Mouse (Mus musculus) erythroid progenitor cell, adult 5-6 weeks (primary cell): Measurements from ENCODE around the gene Ubl3. TPM values are rescaled to one million over a fixed set of nuclear protein-coding genes. Genes with fewer than 3 reads are reported as not detected.

Experiments
- ATAC-seq: replicated peaks from 2 replicates; pipeline ENCODE4 v1.8.0; 2016; ENCODE audit warnings: moderate number of reproducible peaks, mild to moderate bottlenecking, moderate TSS enrichment, inconsistent platforms; ENCODE audit not compliant: poor library complexity, low FRiP score, severe bottlenecking
- total RNA-seq, 2 experiments: library from RNA; stranded (forward) in 1 of 2; stranded (reverse) in 1 of 2; fragments of 150-400 nt in 1 of 2; fragments of 186-747, 209-891 nt in 1 of 2; gene quantifications; 2 replicates each; pipeline versions ENCODE4 v1.2.3 to v1.2.4; 2015 to 2017; ENCODE audit warnings: low replicate concordance in 2 of 2

Gene Ubl3
- total RNA-seq, 2 experiments from 2014 or later, result 13.4 to 21.3 TPM

- no peak for ATAC-seq
These were observed 62.2 kb downstream of the Ubl3 start for GRCm38 (mm10) chr5:148490391-148490790.

DNA sequence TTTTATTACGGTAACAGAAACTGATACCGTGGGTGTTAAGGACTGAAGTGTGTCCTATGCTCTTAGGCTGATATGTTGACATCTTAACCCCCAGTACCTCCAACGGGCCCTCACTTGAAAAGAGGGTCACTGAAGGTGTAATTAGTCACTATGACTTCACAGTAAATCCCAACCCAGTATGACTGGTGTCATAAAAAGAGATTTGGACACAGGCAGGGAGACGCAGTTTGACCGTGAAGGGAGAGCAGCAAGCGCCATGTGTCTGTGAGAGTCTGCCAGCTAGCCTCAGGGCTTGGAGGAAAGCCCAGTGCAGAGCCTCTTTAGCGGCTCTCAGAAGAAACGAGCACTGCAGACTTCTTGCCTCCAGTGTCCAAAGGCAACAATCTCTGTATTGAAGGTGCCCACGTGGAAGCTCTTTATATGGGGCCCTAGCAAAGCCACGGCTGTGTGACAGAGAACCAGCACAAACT, 62.8 kb downstream of the Ubl3 start:
- no peak for ATAC-seq

- no peak for ATAC-seq
These were observed 63.5 kb downstream of the Ubl3 start for GRCm38 (mm10) chr5:148488891-148489723.

- no peak for ATAC-seq
These were observed 66.4 kb downstream of the Ubl3 start for GRCm38 (mm10) chr5:148486202-148486601.

- ATAC-seq, result no peak
These were observed 70.8 kb downstream of the Ubl3 start for GRCm38 (mm10) chr5:148481745-148482144.

DNA sequence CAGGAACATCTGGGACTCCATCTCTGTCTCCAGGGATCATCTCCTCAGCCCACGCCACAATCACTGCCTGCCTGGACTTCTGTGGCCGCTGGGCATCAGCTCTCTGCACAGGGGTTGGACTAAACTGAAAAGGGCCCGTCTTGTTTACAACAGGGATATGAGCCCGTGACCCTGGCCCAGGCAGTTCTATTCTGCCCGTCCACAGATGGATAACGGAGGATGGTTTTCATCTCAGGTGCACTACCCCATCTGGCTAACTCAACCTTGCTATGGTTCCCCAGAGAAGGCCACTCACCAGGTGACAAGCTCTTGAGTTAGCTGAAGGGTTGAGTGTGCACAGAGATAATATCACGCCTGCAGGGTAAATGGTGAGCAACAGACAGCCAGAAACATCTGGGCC, 78.2 kb downstream of the Ubl3 start:
- no peak for ATAC-seq

GRCm38 (mm10) chr5:148468626-148469441, 83.8 kb downstream of the Ubl3 start:
- no peak for ATAC-seq

- no peak for ATAC-seq
These were observed 85.5 kb downstream of the Ubl3 start for GRCm38 (mm10) chr5:148466933-148467607.

GRCm38 (mm10) chr5:148466116-148466515, 86.5 kb downstream of the Ubl3 start:
- ATAC-seq, result no peak

DNA sequence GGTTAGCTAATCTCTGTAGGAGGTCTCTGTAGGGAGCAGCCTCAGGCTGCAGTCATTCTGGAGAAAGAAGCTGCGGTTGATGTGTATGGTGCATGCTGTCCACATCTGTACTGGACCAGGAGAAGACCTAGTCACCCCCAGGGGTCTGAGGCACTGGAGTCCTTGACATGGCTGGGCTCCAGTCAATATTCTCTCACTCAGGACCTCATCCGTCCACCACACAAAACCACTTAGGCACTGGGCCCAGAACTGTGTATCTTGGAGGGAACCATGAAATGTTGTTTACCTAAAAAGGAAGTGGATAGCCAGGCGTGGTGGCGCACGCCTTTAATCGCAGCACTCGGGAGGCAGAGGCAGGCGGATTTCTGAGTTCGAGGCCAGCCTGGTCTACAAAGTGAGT, 87.5 kb downstream of the Ubl3 start:
- ATAC-seq, result no peak

GRCm38 (mm10) chr5:148464489-148464888, 88.1 kb downstream of the Ubl3 start:
- no peak for ATAC-seq

DNA sequence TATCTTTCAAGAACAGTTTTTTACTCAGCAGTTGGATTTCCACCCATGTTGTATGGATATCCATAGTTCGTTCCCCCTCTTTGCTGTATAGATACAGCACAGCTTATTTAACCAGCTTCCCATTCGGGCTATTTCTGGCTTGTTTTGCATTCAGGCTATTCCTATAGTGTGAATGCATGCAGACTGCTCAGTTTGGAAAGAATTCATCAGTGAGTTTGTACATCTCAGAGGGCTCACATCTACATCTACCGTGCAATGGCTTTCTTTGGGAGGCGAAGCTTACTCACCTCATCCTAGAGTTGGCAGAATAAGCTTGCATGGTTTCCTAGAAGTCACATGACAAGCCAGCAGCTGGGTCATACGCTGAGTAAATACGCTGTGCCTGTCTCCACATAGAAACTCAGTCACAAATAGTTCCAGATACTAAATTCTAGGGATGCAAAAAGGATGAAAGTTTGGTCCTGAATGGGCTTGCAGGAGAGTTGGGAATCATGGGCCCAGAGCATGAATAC, 88.8 kb downstream of the Ubl3 start:
- ATAC-seq, result no peak

Other genes starting within 250 kb of the Ubl3 start
- gene Slc7a1, start 152.9 kb downstream of the Ubl3 start, total RNA-seq (2015; ENCODE audit: low replicate concordance), result 72.5 and 73.9 TPM in 2 replicates
- gene Slc7a1, start 152.9 kb downstream of the Ubl3 start, total RNA-seq (2017; ENCODE audit: low replicate concordance), result 50.8 and 66.6 TPM in 2 replicates